Mouse (Mus musculus): ENCODE results near the gene Robo2.
"Not testable (repeated sequence)": the region's sequence is repeated elsewhere in the genome, so short reads cannot be mapped to it uniquely, and the experiment has no call there.

The Robo2 gene

DNA sequence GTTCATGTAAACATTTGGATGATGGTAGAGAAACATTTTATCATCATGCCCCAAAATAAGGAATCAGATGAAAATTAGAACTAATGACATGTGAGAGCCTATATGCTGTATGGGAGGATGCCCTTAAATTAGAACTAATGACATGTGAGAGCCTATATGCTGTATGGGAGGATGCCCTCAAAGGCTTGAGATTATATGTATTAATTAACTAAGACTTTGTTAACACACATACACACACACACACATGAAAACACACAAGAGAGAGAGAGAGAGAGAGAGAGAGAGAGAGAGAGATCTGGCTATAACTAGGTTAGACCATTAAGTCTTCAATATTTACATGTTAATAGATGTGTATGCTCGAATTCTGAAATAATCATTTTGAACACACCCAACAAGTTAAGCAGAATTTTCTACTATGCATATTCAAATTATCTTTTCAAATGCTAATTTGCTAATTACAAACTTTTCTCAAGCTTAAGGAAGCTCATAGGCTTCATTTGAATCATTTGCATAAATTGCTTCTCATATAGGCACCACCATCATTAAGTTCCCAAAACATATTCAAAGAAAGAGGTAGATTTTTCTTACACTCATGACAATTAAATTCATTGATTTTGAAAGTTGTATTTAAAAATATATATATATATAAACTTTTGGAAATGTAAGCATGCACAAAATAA is 211.5 kb downstream of the Robo2 start:
- DNase-seq = no peak

GRCm38 (mm10) chr16:74192979-74193554 is 218.6 kb downstream of the Robo2 start:
- no peak for DNase-seq

DNA sequence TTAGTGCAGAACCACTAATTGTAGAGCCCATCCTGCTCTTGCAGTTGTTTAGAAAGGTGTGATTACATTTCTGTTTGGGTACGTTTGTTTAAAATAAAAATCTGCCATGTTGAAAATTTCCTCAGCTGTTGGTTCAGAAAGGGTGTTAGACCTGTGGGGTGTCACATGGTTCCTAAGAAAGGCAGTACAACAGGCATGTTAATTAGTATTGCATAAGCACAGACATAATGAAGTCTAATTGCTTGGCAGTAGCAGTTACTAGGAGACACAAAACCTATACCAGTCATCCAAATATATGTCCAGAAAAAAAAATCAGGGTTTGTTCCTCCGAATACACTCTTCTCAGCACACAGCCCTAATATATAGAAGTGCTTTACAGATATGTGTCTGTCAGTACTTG is 220.0 kb downstream of the Robo2 start:
- DNase-seq = no peak

DNA sequence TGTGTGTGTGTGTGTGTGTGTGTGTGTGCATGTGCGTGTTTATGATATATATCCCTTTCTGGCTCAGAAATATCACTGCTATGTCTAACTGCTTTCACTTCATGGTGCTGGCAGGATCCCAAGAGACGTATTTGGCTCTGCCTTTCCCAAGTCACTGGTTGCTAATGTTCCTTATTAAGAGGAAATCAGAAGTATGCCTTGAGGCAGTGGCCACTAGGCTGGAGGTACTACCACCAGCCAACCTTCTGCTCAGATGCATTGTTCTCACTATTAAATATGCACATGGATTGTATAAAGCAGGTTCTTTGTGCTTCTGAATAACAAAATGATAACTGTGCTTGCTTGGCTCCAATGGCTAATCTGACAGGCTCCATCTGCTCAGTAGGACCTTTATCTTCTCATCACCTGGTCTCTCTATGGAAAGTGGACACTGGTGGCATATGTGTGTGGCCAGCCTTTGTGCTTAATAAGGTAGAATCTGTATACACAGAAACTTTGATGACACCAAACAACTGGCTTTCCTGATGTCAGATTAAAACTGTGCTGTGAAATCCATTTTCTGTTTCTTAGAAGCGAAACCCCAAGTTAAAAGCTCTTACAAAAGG is 229.0 kb downstream of the Robo2 start:
- DNase-seq = no peak

DNA sequence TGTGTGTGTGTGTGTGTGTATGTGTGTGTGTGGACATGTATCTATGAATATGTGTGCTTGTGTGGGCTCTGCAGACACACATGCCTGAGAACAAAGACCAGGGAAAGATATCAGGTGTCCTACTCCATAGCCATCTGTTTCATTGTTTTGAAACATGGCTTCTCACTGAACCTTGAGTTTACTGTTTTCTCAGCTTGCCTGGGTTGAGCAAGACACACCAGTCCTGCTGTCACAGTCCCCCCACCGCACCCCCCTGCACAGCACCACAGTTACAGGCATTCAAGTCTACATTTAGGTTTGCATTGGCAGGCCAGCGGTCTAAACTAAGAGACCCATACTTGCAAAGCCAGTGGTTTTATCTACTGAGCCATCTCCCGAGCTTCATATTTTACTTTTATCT is 239.0 kb downstream of the Robo2 start:
- no peak for DNase-seq

DNA sequence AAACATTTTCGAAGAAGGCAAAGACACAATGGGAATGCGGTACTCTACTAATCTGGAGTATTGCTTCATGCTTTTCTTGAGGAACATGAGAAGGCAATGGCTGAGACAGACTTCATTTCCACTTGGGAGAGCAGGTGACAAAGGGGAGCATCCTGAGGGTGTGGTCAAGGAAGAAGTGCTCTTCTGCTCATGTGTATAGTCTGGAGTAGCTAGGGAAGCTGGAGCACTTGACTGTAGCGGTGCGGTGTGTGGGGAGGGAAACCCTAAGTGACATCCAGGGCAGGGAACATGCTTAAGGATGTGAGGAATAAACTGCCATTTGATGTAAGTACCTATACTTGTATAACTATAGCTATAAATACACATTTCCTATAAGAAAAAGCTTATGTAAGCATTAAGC is 242.0 kb downstream of the Robo2 start:
- no peak for DNase-seq

DNA sequence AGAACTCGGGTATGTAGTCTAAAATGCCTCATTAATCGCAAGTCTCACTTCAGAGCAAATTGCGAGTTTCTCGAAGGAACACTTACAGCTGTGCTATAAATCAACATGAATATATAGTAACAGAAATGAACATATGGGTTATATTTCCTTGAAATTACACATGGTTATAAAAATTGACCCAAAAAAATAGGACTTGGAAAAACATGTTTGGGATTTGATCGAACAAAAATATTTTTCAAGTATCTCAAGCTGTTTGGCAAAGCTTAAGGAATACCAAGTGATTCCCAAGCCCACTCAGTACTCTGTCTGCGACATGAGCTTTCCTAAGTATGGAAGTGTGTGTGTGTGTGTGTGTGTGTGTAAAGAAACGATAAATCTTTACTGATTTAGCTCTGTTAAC is 242.5 kb downstream of the Robo2 start:
- no peak for DNase-seq

DNA sequence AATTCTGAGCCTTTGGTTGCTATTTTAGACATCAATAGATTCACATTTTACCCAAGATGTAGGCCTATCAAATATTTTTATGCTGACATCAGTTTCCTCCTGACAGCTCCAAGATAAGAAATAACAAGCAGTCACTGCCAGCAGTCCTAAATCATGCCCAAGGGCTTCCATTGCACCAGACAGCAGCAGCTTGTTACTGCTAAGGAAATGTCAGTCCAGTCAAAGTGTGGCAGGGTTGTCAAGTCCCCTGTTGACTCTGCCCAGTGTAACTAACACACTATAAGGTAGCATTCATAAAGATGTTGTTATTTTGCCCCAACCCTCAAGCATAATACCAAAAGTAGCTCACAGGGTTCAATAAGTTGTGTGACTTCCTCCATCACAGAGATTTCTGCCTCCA is 243.8 kb downstream of the Robo2 start:
- DNase-seq = no peak

DNA sequence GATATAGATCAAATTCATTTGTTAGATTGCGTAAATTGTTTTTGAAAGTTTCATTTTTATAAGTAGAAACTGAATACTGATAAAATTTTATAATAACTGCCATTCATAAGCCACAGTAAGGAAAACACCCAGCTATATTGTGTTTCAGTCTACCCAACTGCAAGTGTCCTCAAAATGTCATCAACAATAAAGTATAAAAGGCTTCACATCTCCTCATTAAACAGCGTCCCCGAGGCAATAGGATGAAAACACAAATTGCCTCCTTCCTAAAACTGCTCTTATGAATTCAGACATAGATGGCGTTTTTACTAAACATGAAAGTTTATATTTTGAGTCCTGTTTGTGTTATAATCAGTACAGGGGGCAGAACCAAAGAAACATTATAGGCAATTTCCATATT is 249.6 kb downstream of the Robo2 start:
- DNase-seq = no peak

DNA sequence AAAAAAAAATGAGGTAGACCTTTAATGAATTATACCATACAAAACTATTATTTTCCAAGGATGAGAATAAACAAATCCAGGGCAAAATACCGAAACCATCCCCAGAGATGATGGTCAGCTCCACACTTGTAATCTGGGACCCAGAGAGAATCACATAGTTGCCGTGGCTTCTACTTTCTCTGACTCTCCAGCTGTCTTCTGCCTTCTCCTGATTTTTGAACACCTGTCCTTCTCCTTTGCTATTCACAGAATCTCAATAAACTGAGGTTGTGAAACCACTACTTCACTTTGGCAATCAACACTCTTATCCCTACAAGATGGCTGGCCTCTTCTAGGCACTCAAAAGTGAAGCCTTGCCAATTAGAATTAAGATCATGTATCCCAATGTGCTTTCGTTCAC is 252.4 kb downstream of the Robo2 start:
- no peak for DNase-seq

- no peak for DNase-seq
Observed at GRCm38 (mm10) chr16:74136181-74136580, 275.4 kb downstream of the Robo2 start.

GRCm38 (mm10) chr16:74132833-74133232 is 278.8 kb downstream of the Robo2 start:
- no peak for DNase-seq

- no peak for DNase-seq
Observed at GRCm38 (mm10) chr16:74131370-74131769, 280.3 kb downstream of the Robo2 start.

GRCm38 (mm10) chr16:74128443-74128983 is 283.1 kb downstream of the Robo2 start:
- no peak for DNase-seq

- no peak for DNase-seq
Observed at GRCm38 (mm10) chr16:74113155-74113554, 298.5 kb downstream of the Robo2 start.

DNA sequence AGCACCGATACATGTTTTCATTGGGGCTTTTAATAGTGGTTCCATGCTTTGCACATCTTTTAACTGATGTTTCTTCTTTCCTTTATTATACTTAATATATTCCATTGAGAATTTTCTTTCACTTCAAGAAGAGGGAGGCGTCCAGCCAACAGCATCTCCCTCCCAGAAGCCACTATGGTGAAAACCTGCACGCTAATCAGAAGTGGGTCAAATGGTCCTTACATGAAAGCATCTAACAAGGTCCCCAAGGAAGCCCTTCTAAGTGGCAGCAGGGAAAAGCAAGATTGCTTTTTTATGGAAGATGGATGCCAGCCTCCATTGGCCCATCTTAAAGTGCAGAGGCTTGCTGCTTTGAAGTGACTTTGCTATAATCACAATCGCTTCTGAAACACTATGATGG is 300.5 kb downstream of the Robo2 start:
- no peak for DNase-seq

DNA sequence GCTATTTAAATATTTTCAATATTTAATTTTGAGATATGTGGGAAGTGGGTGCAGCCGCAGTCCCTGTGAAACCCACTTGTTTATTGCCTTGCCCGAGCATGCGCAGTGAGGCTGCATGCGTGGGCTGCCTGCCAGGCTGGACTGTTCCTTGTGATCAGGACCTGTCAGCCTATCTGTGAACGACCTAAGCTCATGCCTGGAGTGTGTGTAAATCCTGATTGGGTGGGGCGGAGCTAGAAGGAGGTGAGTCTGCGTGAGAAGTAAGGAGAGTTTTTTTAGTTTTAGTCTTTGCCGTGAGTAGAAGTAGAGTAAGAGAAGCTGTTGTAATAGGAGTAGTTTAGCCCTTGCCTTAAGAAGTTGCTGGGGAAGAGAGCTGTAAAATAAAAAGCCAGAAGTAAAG is 307.2 kb downstream of the Robo2 start:
- DNase-seq = not testable (repeated sequence)

GRCm38 (mm10) chr16:74092997-74093801 is 318.4 kb downstream of the Robo2 start:
- DNase-seq = no peak

DNA sequence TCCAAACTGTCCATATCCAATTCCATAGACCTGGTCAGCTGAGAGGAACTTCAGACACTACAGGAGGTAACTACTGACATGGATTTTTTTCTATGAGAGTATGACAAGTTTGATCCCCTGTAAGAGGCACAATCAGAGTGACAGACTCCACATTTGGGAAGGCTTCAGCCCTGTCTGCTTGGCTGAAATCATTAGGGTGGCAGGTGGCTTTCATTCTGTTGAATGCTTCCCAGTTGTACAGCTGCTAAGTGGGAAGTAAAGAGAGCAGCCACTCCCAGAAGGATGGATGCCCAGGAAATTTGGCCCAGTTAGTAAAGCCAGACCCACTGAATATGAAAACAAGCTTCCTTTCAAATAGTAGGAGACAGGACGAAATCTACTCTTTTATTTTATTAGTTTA is 321.7 kb downstream of the Robo2 start:
- DNase-seq = no peak

GRCm38 (mm10) chr16:74084188-74084587 is 327.4 kb downstream of the Robo2 start:
- DNase-seq = no peak

DNA sequence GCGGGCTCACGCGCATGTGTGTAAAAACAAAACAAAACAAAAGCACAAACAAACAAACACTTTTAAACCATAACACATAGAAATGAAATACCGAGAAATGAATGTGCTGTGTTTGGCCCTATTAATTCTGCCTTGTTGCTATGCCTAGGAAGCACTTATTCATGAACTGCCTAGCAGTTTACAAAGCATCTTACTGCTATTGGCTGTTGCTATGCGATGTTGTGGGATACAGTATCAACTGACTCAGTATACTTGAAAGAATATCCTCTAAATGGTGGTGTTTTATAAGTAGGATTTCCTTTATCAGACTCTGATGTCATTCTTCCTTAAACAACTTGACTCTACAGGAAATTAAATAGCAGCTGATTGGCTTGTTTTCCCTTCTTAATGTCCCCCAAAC is 339.0 kb downstream of the Robo2 start:
- no peak for DNase-seq

DNA sequence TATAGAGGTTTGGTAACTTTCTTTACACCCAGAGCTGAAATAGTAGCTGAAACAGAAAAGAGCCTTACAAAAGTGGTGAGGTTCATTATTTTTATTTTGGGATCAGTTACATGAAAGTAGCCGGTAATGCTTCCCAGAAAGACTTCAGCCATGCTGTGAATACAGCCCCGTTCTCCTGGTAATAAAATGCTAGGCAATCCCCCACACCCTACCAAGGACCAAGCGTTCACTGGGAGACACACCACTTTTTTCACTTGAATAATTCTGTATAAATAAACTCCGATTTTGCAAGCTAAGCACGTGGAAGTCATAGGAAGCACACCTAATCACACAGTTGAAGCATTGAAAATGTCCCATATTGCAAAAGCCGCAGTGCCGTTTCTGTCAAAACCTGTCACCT is 341.0 kb downstream of the Robo2 start:
- DNase-seq = no peak

- no peak for DNase-seq
Observed at GRCm38 (mm10) chr16:74065958-74066357, 345.7 kb downstream of the Robo2 start.

DNA sequence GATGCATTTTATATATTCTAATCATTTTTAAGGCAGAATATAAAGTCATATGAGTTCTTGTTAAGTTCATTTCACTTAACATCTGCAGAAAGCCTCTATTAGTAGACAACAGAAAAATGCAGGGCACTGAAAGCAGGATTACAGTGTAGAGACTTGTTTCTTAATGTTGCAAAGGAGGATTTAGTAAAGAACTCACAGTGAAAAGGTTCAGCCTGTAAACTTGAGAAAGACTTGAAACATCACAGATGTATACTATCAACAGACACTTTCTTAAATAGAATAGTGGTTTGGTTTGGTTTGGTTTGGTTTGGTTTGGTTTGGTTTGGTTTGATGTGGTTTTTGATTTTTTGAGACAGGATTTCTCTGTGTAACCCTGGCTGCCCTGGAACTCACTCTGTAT is 349.7 kb downstream of the Robo2 start:
- DNase-seq = no peak

Data from liver (tissue).